Mouse (Mus musculus) mesoderm, embryonic 11.5 days (tissue): ENCODE data around the gene Gm525.
A peak's percentile ranks its signal among the peaks of the same experiment; 100 is the strongest.
"Not testable (repeated sequence)": the region's sequence is repeated elsewhere in the genome, so short reads cannot be mapped to it uniquely, and the experiment has no call there.

ENCODE experiments used
- DNase-seq: peaks from one replicate; pipeline ENCODE4 v3.0.0-alpha.2; 2012; ENCODE audit warnings: low read depth, low spot score

Gm525 gene

GRCm38 (mm10) chr11:89097292-89097691 lies 23.7 kb downstream of the Gm525 start:
- DNase-seq: not testable (repeated sequence)

GRCm38 (mm10) chr11:89098083-89098835 lies 24.6 kb downstream of the Gm525 start:
- DNase-seq: no peak

GRCm38 (mm10) chr11:89098930-89099329 lies 25.3 kb downstream of the Gm525 start:
- no peak for DNase-seq

- peak; percentile 84 for DNase-seq
These were observed 26.8 kb downstream of the Gm525 start for GRCm38 (mm10) chr11:89100403-89100802.

- DNase-seq: no peak
These were observed 27.2 kb downstream of the Gm525 start for GRCm38 (mm10) chr11:89100826-89101321.

GRCm38 (mm10) chr11:89103166-89103565 lies 29.5 kb downstream of the Gm525 start:
- DNase-seq: no peak

GRCm38 (mm10) chr11:89105211-89105610 lies 31.6 kb downstream of the Gm525 start:
- no peak for DNase-seq

GRCm38 (mm10) chr11:89105823-89106222 lies 32.2 kb downstream of the Gm525 start:
- no peak for DNase-seq

- DNase-seq: no peak
These were observed 33.7 kb downstream of the Gm525 start for GRCm38 (mm10) chr11:89107180-89107807.

- DNase-seq: no peak
These were observed 50.8 kb downstream of the Gm525 start for GRCm38 (mm10) chr11:89124411-89124810.

- DNase-seq: no peak
These were observed 57.2 kb downstream of the Gm525 start for GRCm38 (mm10) chr11:89130856-89131255.

GRCm38 (mm10) chr11:89132406-89132805 lies 58.8 kb downstream of the Gm525 start:
- no peak for DNase-seq

- DNase-seq: no peak
These were observed 60.6 kb downstream of the Gm525 start for GRCm38 (mm10) chr11:89134211-89134610.

GRCm38 (mm10) chr11:89137915-89138314 lies 64.3 kb downstream of the Gm525 start:
- DNase-seq: no peak
